Mouse (Mus musculus) embryonic facial prominence, embryonic 15.5 days (tissue): ENCODE measurements around the gene Golgb1. TPM values are rescaled to one million over a fixed set of nuclear protein-coding genes. Genes with fewer than 3 reads are reported as not detected.

Source experiments
- ATAC-seq: fragments of 200-750 bp; cut with Nextera tagmentation; 2 replicates; pipeline ENCODE4 v1.8.0; 2017; ENCODE audit warnings: low read depth, moderate TSS enrichment; ENCODE audit not compliant: insufficient number of reproducible peaks, low FRiP score, low TSS enrichment
- H3K27ac ChIP-seq: fragments of 300-500 bp; sonication (generic); replicated peaks from 2 replicates; pipeline ENCODE4 v1.5.1; 2015; ENCODE audit warnings: mild to moderate bottlenecking, inconsistent platforms
- H3K27me3 ChIP-seq: fragments of 300-500 bp; sonication (generic); 2 replicates; pipeline ENCODE4 v1.6.1; 2015; ENCODE audit warnings: inconsistent platforms
- H3K36me3 ChIP-seq: fragments of 300-500 bp; sonication (generic); 2 replicates; pipeline ENCODE4 v1.6.1; 2015; ENCODE audit warnings: mild to moderate bottlenecking, inconsistent platforms
- H3K4me1 ChIP-seq: fragments of 300-500 bp; sonication (generic); 2 replicates; pipeline ENCODE4 v1.6.1; 2015; ENCODE audit warnings: inconsistent platforms
- H3K4me2 ChIP-seq: fragments of 300-500 bp; sonication (generic); replicated peaks from 2 replicates; pipeline ENCODE4 v1.6.1; 2015; ENCODE audit warnings: mild to moderate bottlenecking, inconsistent platforms
- H3K4me3 ChIP-seq: fragments of 300-500 bp; sonication (generic); replicated peaks from 2 replicates; pipeline ENCODE4 v1.5.1; 2015; ENCODE audit warnings: mild to moderate bottlenecking, inconsistent platforms
- H3K9ac ChIP-seq: fragments of 300-500 bp; sonication (generic); 2 replicates; pipeline ENCODE4 v1.6.1; 2015; ENCODE audit warnings: inconsistent platforms
- H3K9me3 ChIP-seq: fragments of 300-500 bp; sonication (generic); replicated peaks from 2 replicates; pipeline ENCODE4 v1.6.1; 2016; ENCODE audit warnings: inconsistent platforms
- WGBS: fragments of 180-500 bp; shearing (Covaris S2); methylation state at CpG from one replicate; pipeline ENCODE4 v1.1.7; 2015; 5-methylcytosine and 5-hydroxymethylcytosine counted together
- polyA plus RNA-seq: library from polyadenylated mRNA; unstranded; fragments of >200 nt; fragmentation: Nextera tagmentation; extraction: Ambion mirVana; gene quantifications from 2 replicates; pipeline ENCODE4 v1.2.1, GENCODE M21; 2015

Golgb1 gene
- polyA plus RNA-seq, 1 experiment from 2014 or later = 137 TPM

GRCm38 (mm10) chr16:36930231-36931136, 55.5 kb downstream of the Golgb1 start:
- H3K9me3 ChIP-seq = no peaks in the 10 kb centered on the region
- H3K9ac ChIP-seq = no peak overlapping the region
- 70% methylated on average over 11 of the region's 11 CpGs for WGBS
- no peaks in the 10 kb centered on the region for H3K4me1 ChIP-seq
- no peak overlapping the region for H3K27ac ChIP-seq
- no peak for ATAC-seq
- no peak overlapping the region for H3K4me3 ChIP-seq
- no peaks in the 10 kb centered on the region for H3K27me3 ChIP-seq
- H3K36me3 ChIP-seq = peaks cover 76% of the 10 kb centered on the region
- no peak overlapping the region for H3K4me2 ChIP-seq

DNA sequence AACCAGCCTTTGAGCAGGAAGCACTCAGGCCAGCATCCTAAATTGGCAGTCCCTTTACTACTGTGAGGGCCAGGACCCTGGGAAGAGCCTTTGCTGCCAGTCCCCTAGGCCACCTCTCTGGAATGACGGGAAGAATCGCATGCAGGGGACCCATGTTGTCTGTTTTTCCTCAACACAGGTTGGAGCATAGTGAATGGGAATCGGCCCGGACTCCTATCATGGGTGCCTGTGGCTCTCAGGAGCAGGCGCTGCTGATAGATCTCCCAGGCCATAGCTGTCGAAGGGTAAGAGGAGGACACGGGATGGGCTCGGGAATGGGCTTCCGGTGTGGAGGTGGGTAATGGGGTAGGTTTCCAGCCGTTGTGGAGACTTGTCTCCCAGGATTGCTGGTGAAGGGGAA, 56.4 kb downstream of the Golgb1 start:
- Histone ChIP-seq H3K4me2 (no peak overlapping the region), H3K4me1 (no peaks in the 10 kb centered on the region), H3K27me3 (no peaks in the 10 kb centered on the region), H3K36me3 (peaks cover 67% of the 10 kb centered on the region), H3K9ac (no peak overlapping the region), H3K27ac (no peak overlapping the region), H3K9me3 (no peaks in the 10 kb centered on the region), H3K4me3 (no peak overlapping the region)
- WGBS = 81% methylated on average over 10 of the region's 10 CpGs
- ATAC-seq = no peak

DNA sequence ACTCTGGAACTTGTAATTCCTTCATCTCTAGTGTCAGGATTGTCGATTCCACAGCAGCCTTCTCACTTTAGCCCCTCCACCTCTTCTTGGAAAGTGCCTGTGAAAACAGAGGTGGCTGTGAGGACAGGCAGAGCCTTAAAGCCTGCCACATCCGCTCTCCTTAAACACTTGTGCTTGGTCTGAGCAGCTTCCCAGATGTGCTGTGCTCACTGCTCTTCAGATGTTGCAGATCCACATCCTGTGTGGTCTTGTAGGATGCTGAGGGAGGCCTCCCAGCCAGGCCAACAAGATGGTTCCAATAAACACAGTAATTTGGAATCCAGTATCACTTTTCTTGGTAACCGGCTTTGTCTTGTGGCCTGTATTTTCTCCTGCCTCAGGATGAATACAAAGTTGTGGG, 57.0 kb downstream of the Golgb1 start:
- H3K27me3 ChIP-seq = no peaks in the 10 kb centered on the region
- ATAC-seq = peak; percentile 44

GRCm38 (mm10) chr16:36932546-36932945, 57.6 kb downstream of the Golgb1 start:
- no peak for ATAC-seq

More for the DNA sequence above, 57.0 kb downstream of the Golgb1 start:
- H3K36me3 ChIP-seq = peaks cover 61% of the 10 kb centered on the region
- no peak overlapping the region for H3K9ac ChIP-seq
- H3K4me1 ChIP-seq = no peaks in the 10 kb centered on the region
- no peaks in the 10 kb centered on the region for H3K9me3 ChIP-seq
- no peak overlapping the region for H3K4me3 ChIP-seq
- no peak overlapping the region for H3K27ac ChIP-seq
- no peak overlapping the region for H3K4me2 ChIP-seq
- WGBS = 37% methylated on average over 3 of the region's 3 CpGs

GRCm38 (mm10) chr16:36934131-36934840, 59.3 kb downstream of the Golgb1 start:
- no peak for ATAC-seq
- Histone ChIP-seq H3K4me3 (no peak overlapping the region), H3K27me3 (no peaks in the 10 kb centered on the region), H3K9ac (no peak overlapping the region), H3K9me3 (no peaks in the 10 kb centered on the region), H3K4me1 (no peaks in the 10 kb centered on the region), H3K27ac (0 out of 2 replicates have a peak overlapping the region, but pooled peaks have one; percentile 25), H3K36me3 (peaks cover 38% of the 10 kb centered on the region), H3K4me2 (no peak overlapping the region)
- 61% methylated on average over 6 of the region's 6 CpGs for WGBS

More at GRCm38 (mm10) chr16:36932546-36932945, 57.6 kb downstream of the Golgb1 start:
- Histone ChIP-seq H3K9ac (no peak overlapping the region), H3K27ac (no peak overlapping the region), H3K4me3 (no peak overlapping the region), H3K27me3 (no peaks in the 10 kb centered on the region), H3K9me3 (no peaks in the 10 kb centered on the region), H3K36me3 (peaks cover 55% of the 10 kb centered on the region), H3K4me1 (no peaks in the 10 kb centered on the region), H3K4me2 (no peak overlapping the region)
- 89% methylated on average over 6 of the region's 6 CpGs for WGBS

DNA sequence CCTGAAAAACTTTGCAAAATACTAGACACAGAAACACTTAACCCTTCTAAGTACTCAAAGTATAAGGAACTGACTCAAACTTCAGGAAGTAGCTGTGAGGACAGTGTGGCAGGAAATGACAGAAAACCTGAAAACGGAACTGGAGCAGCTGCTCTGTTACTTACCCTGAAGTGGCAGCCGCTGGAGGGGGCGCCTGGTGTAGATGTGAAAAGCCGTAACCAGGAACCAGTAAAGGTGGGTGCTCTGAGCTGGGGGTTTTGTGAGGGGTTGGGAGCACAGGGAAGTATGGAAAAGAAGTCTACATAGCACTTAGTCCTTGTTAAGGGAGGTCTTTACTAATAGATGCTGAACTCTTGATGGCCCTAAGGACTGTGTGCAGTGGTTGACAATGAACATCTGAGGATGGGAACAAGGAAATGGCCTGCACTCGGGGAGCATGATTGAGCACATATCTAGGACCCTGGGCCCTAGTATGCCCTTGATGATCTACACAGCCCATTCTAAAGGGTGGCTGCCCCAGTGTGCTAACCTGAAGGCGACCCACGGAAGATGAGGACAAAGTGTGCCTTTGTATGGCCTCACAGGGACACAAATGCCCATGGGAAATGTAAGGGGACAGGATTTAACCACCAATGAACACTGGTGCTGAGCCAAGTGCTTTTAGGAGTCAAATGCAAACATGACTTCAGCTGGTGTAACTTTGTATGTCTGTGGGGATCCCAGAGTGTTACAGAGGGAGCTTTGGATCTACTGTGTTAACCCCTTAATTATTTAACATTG, 60.1 kb downstream of the Golgb1 start, which contains the start of gene Hcls1:
Gene Hcls1 (plus strand): TSS at position 143 of the 780 bp plus-strand sequence.
- Histone ChIP-seq H3K27me3 (no peaks in the 10 kb centered on the region), H3K4me1 (no peaks in the 10 kb centered on the region), H3K27ac (0 out of 2 replicates have a peak within 1 kb of the TSS, but pooled peaks have one; percentile 25), H3K9ac (no peak within 1 kb of the TSS), H3K36me3 (peaks cover 31% of the 10 kb centered on the region), H3K4me2 (no peak within 1 kb of the TSS), H3K4me3 (no peak within 1 kb of the TSS), H3K9me3 (no peaks in the 10 kb centered on the region)
- 70% methylated on average over 7 of the region's 7 CpGs for WGBS
- no peak for ATAC-seq

- WGBS = 77% methylated on average over 3 of the region's 3 CpGs
- no peak for ATAC-seq
- H3K9ac ChIP-seq = no peak overlapping the region
Measured at GRCm38 (mm10) chr16:36935814-36936213, 60.9 kb downstream of the Golgb1 start.

GRCm38 (mm10) chr16:36941137-36941727, 66.3 kb downstream of the Golgb1 start:
- Histone ChIP-seq H3K27me3 (no peaks in the 10 kb centered on the region), H3K9me3 (no peaks in the 10 kb centered on the region), H3K36me3 (no peaks in the 10 kb centered on the region), H3K4me3 (no peak overlapping the region), H3K4me2 (no peak overlapping the region), H3K4me1 (0 out of 2 replicates have a peak, but pooled peaks cover 4% of the 10 kb centered on the region), H3K9ac (no peak overlapping the region), H3K27ac (no peak overlapping the region)
- 78% methylated on average over 6 of the region's 6 CpGs for whole genome bisulfite sequencing
- no peak for ATAC-seq

More at GRCm38 (mm10) chr16:36935814-36936213, 60.9 kb downstream of the Golgb1 start:
- Histone ChIP-seq H3K27me3 (no peaks in the 10 kb centered on the region), H3K4me1 (no peaks in the 10 kb centered on the region), H3K9me3 (no peaks in the 10 kb centered on the region), H3K4me3 (no peak overlapping the region), H3K4me2 (no peak overlapping the region), H3K27ac (no peak overlapping the region), H3K36me3 (peaks cover 23% of the 10 kb centered on the region)

GRCm38 (mm10) chr16:36941895-36942294, 67.0 kb downstream of the Golgb1 start:
- no peak for ATAC-seq
- H3K9me3 ChIP-seq = no peaks in the 10 kb centered on the region
- H3K4me2 ChIP-seq = no peak overlapping the region
- H3K27me3 ChIP-seq = no peaks in the 10 kb centered on the region
- no peak overlapping the region for H3K27ac ChIP-seq
- H3K36me3 ChIP-seq = no peaks in the 10 kb centered on the region
- WGBS = 70% methylated on average over 4 of the region's 4 CpGs
- no peak overlapping the region for H3K9ac ChIP-seq
- 0 out of 2 replicates have a peak, but pooled peaks cover 4% of the 10 kb centered on the region for H3K4me1 ChIP-seq
- H3K4me3 ChIP-seq = no peak overlapping the region

DNA sequence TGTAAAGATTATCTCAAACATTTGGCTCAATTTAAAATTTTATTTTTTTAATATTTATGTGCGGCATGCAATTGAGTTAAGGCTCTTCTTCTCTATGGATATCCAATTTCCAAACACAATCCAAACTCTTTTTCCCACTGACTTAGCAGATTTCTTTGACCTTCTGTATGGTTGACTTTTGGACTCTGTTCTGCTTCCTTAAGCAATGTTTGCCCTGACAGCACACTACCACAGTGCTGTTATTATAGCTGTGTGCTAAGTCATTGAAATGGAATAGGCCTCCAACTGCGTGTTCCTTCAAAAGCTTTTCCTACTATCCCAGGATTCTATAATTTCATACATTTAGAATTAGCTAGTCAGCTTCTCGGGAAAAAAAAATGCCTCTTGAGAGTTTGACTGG, 68.7 kb downstream of the Golgb1 start:
- no peaks in the 10 kb centered on the region for H3K27me3 ChIP-seq
- H3K9ac ChIP-seq = no peak overlapping the region
- H3K9me3 ChIP-seq = no peaks in the 10 kb centered on the region
- no peaks in the 10 kb centered on the region for H3K36me3 ChIP-seq
- no peak overlapping the region for H3K4me2 ChIP-seq
- 69% methylated on average over 3 of the region's 3 CpGs for WGBS
- H3K4me1 ChIP-seq = 0 out of 2 replicates have a peak, but pooled peaks cover 4% of the 10 kb centered on the region
- no peak overlapping the region for H3K27ac ChIP-seq
- H3K4me3 ChIP-seq = no peak overlapping the region
- no peak for ATAC-seq
